Mouse (Mus musculus) forebrain, postnatal 0 days (tissue): ENCODE results near the gene Pkmyt1. TPM values are rescaled to one million over a fixed set of nuclear protein-coding genes. Genes with fewer than 3 reads are reported as not detected.

Experiments
- ATAC-seq: fragments of 200-750 bp; cut with Nextera tagmentation; 2 replicates; pipeline ENCODE4 v1.8.0; 2017; ENCODE audit warnings: mild to moderate bottlenecking, moderate library complexity
- DNase-seq: peaks from one replicate; pipeline ENCODE4 v3.0.0-alpha.2; 2015
- H3K27ac ChIP-seq: fragments of 300-500 bp; sonication (generic); 2 replicates; pipeline ENCODE4 v1.5.1; 2014; ENCODE audit warnings: low read depth, mild to moderate bottlenecking, antibody characterized with exemption, low read length, moderate library complexity, mixed read lengths
- H3K27me3 ChIP-seq: fragments of 300-500 bp; sonication (generic); 2 replicates; pipeline ENCODE4 v1.6.1; 2014; ENCODE audit warnings: mild to moderate bottlenecking, low read length, mixed read lengths; ENCODE audit not compliant: insufficient read depth
- H3K36me3 ChIP-seq: fragments of 300-500 bp; sonication (generic); 2 replicates; pipeline ENCODE4 v1.6.1; 2014; ENCODE audit warnings: mild to moderate bottlenecking, moderate library complexity; ENCODE audit not compliant: insufficient read depth
- H3K4me1 ChIP-seq: fragments of 300-500 bp; sonication (generic); 2 replicates; pipeline ENCODE4 v1.6.1; 2014; ENCODE audit warnings: antibody characterized with exemption; ENCODE audit not compliant: insufficient read depth
- H3K4me2 ChIP-seq: fragments of 300-500 bp; sonication (generic); 2 replicates; pipeline ENCODE4 v1.6.1; 2014; ENCODE audit warnings: low read depth, mild to moderate bottlenecking, moderate library complexity
- H3K4me3 ChIP-seq: fragments of 300-500 bp; sonication (generic); 2 replicates; pipeline ENCODE4 v1.5.1; 2014; ENCODE audit warnings: low read depth, low read length, mixed read lengths
- H3K9ac ChIP-seq: fragments of 300-500 bp; sonication (generic); 2 replicates; pipeline ENCODE4 v1.6.1; 2014; ENCODE audit warnings: mild to moderate bottlenecking
- H3K9me3 ChIP-seq: fragments of 300-500 bp; sonication (generic); 2 replicates; pipeline ENCODE4 v1.6.1; 2016; ENCODE audit warnings: low read length
- CTCF ChIP-seq: sonication (generic); IDR thresholded peaks from 2 replicates; pipeline ENCODE4 v1.5.1; 2016; ENCODE audit warnings: antibody characterized with exemption, control low read depth, low read depth
- WGBS: fragments of 180-500 bp; shearing (Covaris S2); extraction: QIAGEN DNeasy Blood & Tissue Kit; methylation state at CpG from one replicate; pipeline ENCODE4 v1.1.7; 2014; 5-methylcytosine and 5-hydroxymethylcytosine counted together
- polyA plus RNA-seq: library from polyadenylated mRNA; unstranded; fragments of >200 nt; fragmentation: Nextera tagmentation; extraction: Ambion mirVana; gene quantifications from 2 replicates; pipeline ENCODE4 v1.2.1, GENCODE M21; 2015
- total RNA-seq: library from RNA; depleted of rRNA; stranded (reverse); fragments of >200 nt; gene quantifications from 2 replicates; pipeline ENCODE4 v1.2.3, GENCODE M21; 2014

The Pkmyt1 gene
- total and polyA plus RNA-seq, 2 experiments from 2014 or later = 14.5 to 16.3 TPM

DNA sequence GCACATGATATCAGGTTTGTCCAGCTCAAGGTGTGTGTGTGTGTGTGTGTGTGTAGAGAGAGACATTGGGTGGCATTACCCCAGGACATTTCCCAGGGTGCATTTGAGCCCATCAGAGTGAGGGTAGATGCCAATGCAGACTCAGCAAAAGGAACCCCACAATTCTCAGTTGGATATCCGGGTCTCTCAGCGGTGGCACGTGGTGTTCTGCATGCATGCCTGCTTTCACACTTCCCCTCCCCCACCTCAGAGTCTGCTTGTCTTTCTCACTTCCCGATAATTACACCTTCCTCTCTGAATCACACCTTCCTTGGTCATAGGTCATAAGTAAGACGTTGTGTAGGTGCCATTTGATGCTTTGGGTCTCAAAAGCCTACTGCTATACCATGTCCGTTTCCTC, 21.9 kb downstream of the Pkmyt1 start:
- 48% methylated on average over 6 of the region's 6 CpGs for WGBS
- no peak for TF ChIP-seq CTCF
- peaks cover 19% of the 10 kb centered on the region for H3K36me3 ChIP-seq
- peaks cover 9% of the 10 kb centered on the region for H3K4me1 ChIP-seq
- H3K27ac ChIP-seq = no peak overlapping the region
- no peak overlapping the region for H3K4me3 ChIP-seq
- peaks cover 34% of the 10 kb centered on the region for H3K27me3 ChIP-seq
- no peak for ATAC-seq
- H3K9ac ChIP-seq = no peak overlapping the region
- no peak for DNase-seq
- H3K9me3 ChIP-seq = no peaks in the 10 kb centered on the region
- no peak overlapping the region for H3K4me2 ChIP-seq

DNA sequence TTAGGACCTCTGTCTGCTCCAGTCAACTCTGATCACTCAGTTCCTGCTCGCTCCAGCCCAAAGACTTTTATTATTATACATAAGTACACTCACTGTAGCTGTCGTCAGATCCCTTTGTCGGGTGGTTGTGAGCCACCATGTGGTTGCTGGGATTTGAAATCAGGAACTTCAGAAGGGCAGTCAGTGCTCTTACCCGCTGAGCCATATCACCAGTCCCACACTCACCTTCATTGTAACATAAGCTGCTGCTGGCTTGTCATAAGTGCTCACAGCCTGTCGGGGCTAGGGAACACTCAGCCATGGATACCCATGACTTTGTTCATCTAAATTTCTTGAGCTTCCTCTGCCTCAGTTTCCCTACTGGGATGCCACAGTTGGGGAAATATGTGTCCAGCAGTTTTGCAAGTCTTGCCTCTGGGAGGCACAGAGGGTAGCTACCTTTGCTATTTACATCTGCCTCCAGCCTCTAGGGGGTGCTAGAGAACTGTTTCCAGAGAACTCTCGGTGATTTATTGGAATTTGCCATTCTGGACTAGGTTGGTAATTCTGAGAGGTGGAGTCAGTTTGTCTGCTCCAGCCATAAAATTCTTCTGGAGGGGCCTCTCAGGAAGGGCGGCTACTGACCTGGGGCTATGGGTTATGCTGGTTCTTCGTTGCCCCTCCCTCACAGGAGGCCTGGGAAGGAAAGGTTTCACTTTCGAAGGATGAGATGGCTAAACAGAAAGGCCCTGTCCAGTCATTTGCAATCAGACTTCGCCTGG, 22.7 kb downstream of the Pkmyt1 start:
- Histone ChIP-seq H3K27ac (no peak overlapping the region), H3K4me3 (no peak overlapping the region), H3K4me2 (no peak overlapping the region), H3K4me1 (peaks cover 9% of the 10 kb centered on the region), H3K36me3 (peaks cover 27% of the 10 kb centered on the region), H3K9ac (no peak overlapping the region), H3K27me3 (peaks cover 27% of the 10 kb centered on the region), H3K9me3 (no peaks in the 10 kb centered on the region)
- DNase-seq (peak; percentile 63), ATAC-seq (no peak)
- TF ChIP-seq CTCF = peak; percentile 73
- WGBS = 42% methylated on average over 10 of the region's 10 CpGs

DNA sequence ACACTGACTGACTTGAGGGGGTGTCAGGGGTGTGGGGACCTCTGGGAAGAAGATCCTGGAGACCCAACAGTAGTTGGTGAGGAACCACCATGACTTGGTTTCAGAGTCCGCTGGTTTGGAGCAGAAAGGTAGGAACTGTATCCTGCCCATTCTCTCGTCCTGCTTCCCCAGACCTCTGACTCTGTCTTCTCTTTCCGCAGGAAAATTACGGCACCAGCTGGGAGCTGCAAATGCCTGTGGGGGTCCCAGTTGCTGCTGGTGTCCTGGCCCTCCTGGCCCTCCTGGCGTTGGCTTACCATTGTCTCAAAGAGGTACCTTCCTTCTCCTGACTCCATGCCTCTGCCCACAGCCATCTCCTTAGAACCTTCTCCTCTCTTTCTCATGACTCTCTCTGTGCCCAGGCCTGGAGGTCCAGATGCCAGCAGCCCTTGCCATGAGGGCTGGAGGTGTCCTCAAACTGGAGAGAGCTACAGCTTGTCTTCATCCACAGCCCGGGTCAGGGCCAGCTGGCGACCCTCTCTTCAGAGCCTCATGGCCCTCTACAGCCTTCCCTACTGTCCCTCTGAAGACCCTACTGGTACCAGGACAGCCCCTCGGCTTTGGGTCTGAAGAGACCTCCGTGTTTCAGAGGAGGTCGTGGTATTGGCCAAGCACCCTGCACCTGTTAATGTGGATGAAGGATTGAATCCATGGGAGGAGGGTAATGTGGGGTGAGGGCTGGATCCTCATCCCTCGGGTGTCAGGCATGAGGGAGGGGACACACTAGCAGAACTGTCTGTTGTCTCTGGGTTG, 23.5 kb downstream of the Pkmyt1 start:
- Histone ChIP-seq H3K4me3 (no peak overlapping the region), H3K27me3 (peaks cover 19% of the 10 kb centered on the region; the same call in 1 of the 2 replicates), H3K9me3 (no peaks in the 10 kb centered on the region), H3K9ac (no peak overlapping the region), H3K4me1 (peaks cover 9% of the 10 kb centered on the region), H3K36me3 (peaks cover 27% of the 10 kb centered on the region), H3K4me2 (no peak overlapping the region), H3K27ac (no peak overlapping the region)
- TF ChIP-seq CTCF = no peak
- 83% methylated on average over 11 of the region's 11 CpGs for WGBS
- ATAC-seq (no peak), DNase-seq (no peak)

DNA sequence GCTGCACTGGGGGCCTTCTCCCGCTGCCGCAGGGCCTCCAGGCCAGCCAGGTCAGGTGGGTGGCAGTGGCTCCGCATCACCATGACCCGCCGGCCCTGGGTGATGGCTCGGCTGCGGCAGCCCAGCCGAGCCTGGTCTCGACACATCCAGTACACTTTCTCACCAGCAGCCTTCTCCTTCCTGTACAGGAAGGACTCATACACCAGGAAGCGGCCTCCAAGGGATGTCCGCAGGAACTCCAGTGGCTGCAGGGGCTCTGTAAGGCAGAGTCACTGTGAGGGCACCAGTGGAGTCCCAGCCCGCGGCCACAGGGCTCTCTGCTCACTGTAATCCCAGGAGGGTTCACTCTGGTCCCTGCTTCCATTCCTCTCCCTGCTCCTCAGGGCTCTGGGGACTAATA, 29.6 kb downstream of the Pkmyt1 start:
- 92% methylated on average over 13 of the region's 13 CpGs for WGBS
- Histone ChIP-seq H3K27me3 (no peaks in the 10 kb centered on the region), H3K9ac (no peak overlapping the region), H3K4me3 (no peak overlapping the region), H3K4me1 (no peaks in the 10 kb centered on the region), H3K4me2 (no peak overlapping the region), H3K9me3 (no peaks in the 10 kb centered on the region), H3K36me3 (peaks cover 80% of the 10 kb centered on the region), H3K27ac (no peak overlapping the region)
- ATAC-seq = no peak
- no peak for DNase-seq
- TF ChIP-seq CTCF = no peak

DNA sequence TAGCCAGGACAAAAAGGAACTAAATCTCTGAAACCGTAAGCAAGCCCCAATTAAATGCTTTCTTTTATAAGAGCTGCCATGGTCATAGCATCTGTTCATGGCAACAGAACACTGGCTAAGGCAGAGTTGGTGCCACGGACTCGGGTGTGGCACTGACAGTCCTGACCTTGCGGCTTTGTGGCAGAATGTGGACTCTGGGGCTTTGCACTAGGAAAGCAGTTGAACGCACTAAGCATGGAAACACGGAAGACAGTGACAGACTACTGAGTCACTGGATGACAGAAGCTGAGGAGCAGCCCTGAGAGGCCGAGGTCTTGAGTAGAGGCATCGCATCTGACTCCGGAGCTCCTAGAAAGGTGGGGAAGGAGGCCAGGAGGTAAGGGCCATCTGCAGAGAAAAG, 31.4 kb downstream of the Pkmyt1 start:
- H3K9me3 ChIP-seq = no peaks in the 10 kb centered on the region
- H3K36me3 ChIP-seq = peaks cover 81% of the 10 kb centered on the region
- ATAC-seq (no peak), DNase-seq (no peak)
- WGBS = 93% methylated on average over 9 of the region's 9 CpGs
- H3K4me3 ChIP-seq = no peak overlapping the region
- TF ChIP-seq CTCF = no peak
- no peak overlapping the region for H3K4me2 ChIP-seq
- no peaks in the 10 kb centered on the region for H3K27me3 ChIP-seq
- no peaks in the 10 kb centered on the region for H3K4me1 ChIP-seq
- H3K27ac ChIP-seq = no peak overlapping the region
- H3K9ac ChIP-seq = no peak overlapping the region

DNA sequence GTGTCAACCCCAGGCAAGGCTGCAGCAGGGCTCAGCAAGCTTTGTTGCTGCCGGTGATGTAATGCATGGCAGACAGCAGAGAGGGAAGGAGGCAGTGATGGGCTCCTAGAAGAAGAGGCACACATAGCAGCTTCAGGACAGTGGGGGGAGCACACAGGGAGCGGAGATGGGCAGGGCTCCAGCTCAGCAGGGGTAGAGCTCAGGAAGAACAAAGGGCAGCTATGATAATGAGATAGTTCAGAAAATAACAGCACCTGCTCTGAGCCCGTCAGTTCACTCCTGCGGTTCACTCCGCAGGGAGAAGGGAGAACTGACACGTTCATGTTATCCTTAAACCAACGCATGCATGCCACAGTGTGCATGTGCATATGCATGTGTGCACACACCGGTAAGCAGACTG, 32.7 kb downstream of the Pkmyt1 start:
- Histone ChIP-seq H3K36me3 (peaks cover 72% of the 10 kb centered on the region), H3K4me3 (no peak overlapping the region), H3K4me2 (no peak overlapping the region), H3K27ac (no peak overlapping the region), H3K9ac (no peak overlapping the region), H3K4me1 (no peaks in the 10 kb centered on the region), H3K9me3 (no peaks in the 10 kb centered on the region), H3K27me3 (no peaks in the 10 kb centered on the region)
- DNase-seq = no peak
- WGBS = 55% methylated on average over 8 of the region's 8 CpGs
- ATAC-seq = peak; percentile 21; the same call in 1 of the 2 replicates
- no peak for TF ChIP-seq CTCF

DNA sequence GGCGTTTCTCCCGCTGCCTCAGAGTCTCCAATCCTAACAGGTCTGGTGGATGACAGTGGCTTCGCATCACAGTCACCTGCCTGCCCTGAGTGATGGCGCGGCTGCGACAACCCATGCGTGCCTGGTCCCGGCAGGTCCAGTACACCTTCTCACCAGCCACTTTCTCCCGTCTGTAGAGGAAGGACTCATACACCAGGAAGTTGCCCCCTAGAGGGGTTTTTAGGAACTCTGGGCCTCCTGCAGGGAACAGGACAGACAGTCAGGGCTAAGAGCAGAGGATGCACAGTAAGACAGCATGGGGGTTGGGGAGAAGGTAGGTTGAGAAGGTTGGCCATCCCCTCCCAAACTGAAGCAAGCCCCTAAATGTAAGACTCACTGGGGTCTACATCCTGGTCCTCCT, 34.1 kb downstream of the Pkmyt1 start:
- Histone ChIP-seq H3K4me2 (no peak overlapping the region), H3K36me3 (peaks cover 71% of the 10 kb centered on the region), H3K4me3 (no peak overlapping the region), H3K9ac (no peak overlapping the region), H3K27me3 (no peaks in the 10 kb centered on the region), H3K9me3 (no peaks in the 10 kb centered on the region), H3K4me1 (no peaks in the 10 kb centered on the region), H3K27ac (no peak overlapping the region)
- no peak for DNase-seq
- ATAC-seq = no peak
- WGBS = 93% methylated on average over 9 of the region's 9 CpGs
- no peak for TF ChIP-seq CTCF
